Mouse (Mus musculus) heart, embryonic 11.5 days (tissue): Measurements from ENCODE around the gene Asxl1. TPM values are rescaled to one million over a fixed set of nuclear protein-coding genes. Genes with fewer than 3 reads are reported as not detected.

Experiments used
- ATAC-seq: fragments of 200-750 bp; cut with Nextera tagmentation; replicated peaks from 2 replicates; pipeline ENCODE4 v1.8.0; 2017; ENCODE audit warnings: moderate library complexity; ENCODE audit not compliant: insufficient number of reproducible peaks, low FRiP score, low TSS enrichment
- H3K27ac ChIP-seq: fragments of 300-500 bp; sonication (generic); 2 replicates; pipeline ENCODE4 v1.5.1; 2014; ENCODE audit warnings: mild to moderate bottlenecking, low read depth, low read length
- H3K27me3 ChIP-seq: fragments of 300-500 bp; sonication (generic); 2 replicates; pipeline ENCODE4 v1.6.1; 2014; ENCODE audit warnings: mild to moderate bottlenecking, low read length, mixed read lengths; ENCODE audit not compliant: control insufficient read depth, insufficient read depth
- H3K36me3 ChIP-seq: fragments of 300-500 bp; sonication (generic); 2 replicates; pipeline ENCODE4 v1.6.1; 2014; ENCODE audit warnings: mild to moderate bottlenecking, low read length, moderate library complexity, mixed read lengths; ENCODE audit not compliant: control insufficient read depth, insufficient read depth
- H3K4me1 ChIP-seq: fragments of 300-500 bp; sonication (generic); 2 replicates; pipeline ENCODE4 v1.6.1; 2014; ENCODE audit warnings: low read length; ENCODE audit not compliant: control insufficient read depth, insufficient read depth
- H3K4me2 ChIP-seq: fragments of 300-500 bp; sonication (generic); 2 replicates; pipeline ENCODE4 v1.6.1; 2014; ENCODE audit warnings: mild to moderate bottlenecking, moderate library complexity
- H3K4me3 ChIP-seq: fragments of 300-500 bp; sonication (generic); 2 replicates; pipeline ENCODE4 v1.5.1; 2014; ENCODE audit warnings: low read depth, low read length
- H3K9ac ChIP-seq: fragments of 300-500 bp; sonication (generic); 2 replicates; pipeline ENCODE4 v1.6.1; 2014; ENCODE audit warnings: mild to moderate bottlenecking, low read depth, low read length, moderate library complexity
- H3K9me3 ChIP-seq: fragments of 300-500 bp; sonication (generic); replicated peaks from 2 replicates; pipeline ENCODE4 v1.6.1; 2016; ENCODE audit warnings: low read length; ENCODE audit not compliant: control insufficient read depth
- WGBS: fragments of 180-500 bp; shearing (Covaris S2); extraction: QIAGEN DNeasy Blood & Tissue Kit; methylation state at CpG from one replicate; pipeline ENCODE4 v1.1.7; 2014; ENCODE audit not compliant: insufficient replicate concordance; 5-methylcytosine and 5-hydroxymethylcytosine counted together
- polyA plus RNA-seq: library from polyadenylated mRNA; unstranded; fragments of >200 nt; fragmentation: Nextera tagmentation; extraction: Ambion mirVana; gene quantifications from 2 replicates; pipeline ENCODE4 v1.2.1, GENCODE M21; 2014

The Asxl1 gene
- 11.9 and 13.8 TPM in 2 replicates for polyA plus RNA-seq

- H3K27me3 ChIP-seq: no peaks in the 10 kb centered on the region
- 0% methylated on average over 72 of the region's 79 CpGs for WGBS
- H3K36me3 ChIP-seq: peaks cover 3% of the 10 kb centered on the region; the same call in 1 of the 2 replicates
- H3K9ac ChIP-seq: peak within 1 kb of the TSS; percentile 98
- peaks cover 23% of the 10 kb centered on the region for H3K4me1 ChIP-seq
- peak within 1 kb of the TSS; percentile 99 for H3K27ac ChIP-seq
- peak within 1 kb of the TSS; percentile 86 for H3K4me2 ChIP-seq
- H3K4me3 ChIP-seq: peak within 1 kb of the TSS; percentile 86
- ATAC-seq: peak; percentile 94
- no peaks in the 10 kb centered on the region for H3K9me3 ChIP-seq
Measured at GRCm38 (mm10) chr2:153345454-153346220, at the start of gene Asxl1. Gene Asxl1 (plus strand): TSS chr2:153345829.

- H3K9ac ChIP-seq: no peak overlapping the region
- H3K9me3 ChIP-seq: no peaks in the 10 kb centered on the region
- H3K36me3 ChIP-seq: no peaks in the 10 kb centered on the region
- H3K4me2 ChIP-seq: no peak overlapping the region
- no peak overlapping the region for H3K27ac ChIP-seq
- WGBS: 92% methylated on average over 4 of the region's 4 CpGs
- ATAC-seq: no peak
- no peaks in the 10 kb centered on the region for H3K27me3 ChIP-seq
- no peak overlapping the region for H3K4me3 ChIP-seq
- H3K4me1 ChIP-seq: no peaks in the 10 kb centered on the region
Measured at GRCm38 (mm10) chr2:153297771-153298170, 47.9 kb upstream of the Asxl1 start.

DNA sequence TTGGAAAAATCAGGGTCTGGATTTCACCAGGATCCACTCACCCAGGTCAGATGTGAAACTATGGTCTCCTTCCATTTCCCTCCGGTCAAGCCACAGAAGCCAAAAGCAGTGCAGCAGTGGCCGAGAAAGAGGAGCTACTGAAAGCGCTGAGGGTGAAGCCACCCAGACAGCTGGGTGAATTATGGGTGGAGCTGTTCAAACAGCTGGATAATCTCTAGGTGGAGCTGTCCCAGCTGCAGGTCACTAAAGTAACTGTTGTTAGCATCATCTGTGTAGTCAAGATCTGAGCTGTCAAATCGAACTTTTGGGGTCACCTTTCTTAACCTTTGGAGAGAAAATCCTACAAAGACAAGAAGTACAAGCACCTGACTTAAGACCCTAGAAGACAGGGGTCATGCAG lies 47.2 kb upstream of the Asxl1 start:
- no peak overlapping the region for H3K9ac ChIP-seq
- no peaks in the 10 kb centered on the region for H3K27me3 ChIP-seq
- no peak overlapping the region for H3K27ac ChIP-seq
- ATAC-seq: no peak
- no peak overlapping the region for H3K4me3 ChIP-seq
- no peak overlapping the region for H3K4me2 ChIP-seq
- H3K4me1 ChIP-seq: no peaks in the 10 kb centered on the region
- WGBS: 66% methylated on average over 4 of the region's 4 CpGs
- H3K9me3 ChIP-seq: no peaks in the 10 kb centered on the region
- H3K36me3 ChIP-seq: no peaks in the 10 kb centered on the region

DNA sequence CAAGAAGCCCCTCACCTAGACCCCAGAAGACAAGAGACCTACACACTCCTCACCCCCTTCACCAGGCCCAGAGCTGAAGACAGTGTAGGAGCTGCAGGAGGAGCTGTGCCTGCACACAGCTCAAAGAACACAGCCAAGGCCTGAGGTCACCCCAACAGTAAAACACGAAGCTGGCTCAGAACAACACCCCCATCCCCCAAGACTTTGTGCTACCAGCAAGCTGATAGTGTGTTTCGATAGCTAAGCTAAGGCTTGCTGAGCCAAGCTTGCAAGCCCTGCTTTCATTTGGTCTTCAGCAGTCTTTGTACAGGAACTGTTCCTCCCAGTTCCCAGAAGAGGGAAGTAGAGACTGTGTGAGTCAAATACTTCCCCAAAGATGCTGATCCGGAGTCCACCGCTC lies 46.8 kb upstream of the Asxl1 start:
- H3K9me3 ChIP-seq: no peaks in the 10 kb centered on the region
- no peaks in the 10 kb centered on the region for H3K27me3 ChIP-seq
- no peak overlapping the region for H3K27ac ChIP-seq
- 64% methylated on average over 4 of the region's 4 CpGs for WGBS
- no peak overlapping the region for H3K9ac ChIP-seq
- no peak for ATAC-seq
- no peaks in the 10 kb centered on the region for H3K36me3 ChIP-seq
- no peaks in the 10 kb centered on the region for H3K4me1 ChIP-seq
- H3K4me2 ChIP-seq: no peak overlapping the region
- no peak overlapping the region for H3K4me3 ChIP-seq

- WGBS: 91% methylated on average over 5 of the region's 5 CpGs
- Histone ChIP-seq H3K9ac (no peak overlapping the region), H3K9me3 (no peaks in the 10 kb centered on the region), H3K36me3 (no peaks in the 10 kb centered on the region), H3K4me2 (no peak overlapping the region), H3K27ac (no peak overlapping the region), H3K4me3 (no peak overlapping the region), H3K4me1 (peaks cover 3% of the 10 kb centered on the region; the same call in 1 of the 2 replicates), H3K27me3 (no peaks in the 10 kb centered on the region)
- no peak for ATAC-seq
Measured at GRCm38 (mm10) chr2:153301123-153301522, 44.5 kb upstream of the Asxl1 start.

- no peak for ATAC-seq
- Histone ChIP-seq H3K27me3 (no peaks in the 10 kb centered on the region), H3K4me2 (peak overlapping the region; percentile 34; the same call in 1 of the 2 replicates), H3K4me1 (peaks cover 3% of the 10 kb centered on the region; the same call in 1 of the 2 replicates), H3K27ac (peak overlapping the region; percentile 79), H3K36me3 (no peaks in the 10 kb centered on the region), H3K9me3 (no peaks in the 10 kb centered on the region), H3K9ac (peak overlapping the region; percentile 56), H3K4me3 (no peak overlapping the region)
- WGBS: 50% methylated on average over 6 of the region's 6 CpGs
Measured at GRCm38 (mm10) chr2:153305240-153305639, 40.4 kb upstream of the Asxl1 start.

DNA sequence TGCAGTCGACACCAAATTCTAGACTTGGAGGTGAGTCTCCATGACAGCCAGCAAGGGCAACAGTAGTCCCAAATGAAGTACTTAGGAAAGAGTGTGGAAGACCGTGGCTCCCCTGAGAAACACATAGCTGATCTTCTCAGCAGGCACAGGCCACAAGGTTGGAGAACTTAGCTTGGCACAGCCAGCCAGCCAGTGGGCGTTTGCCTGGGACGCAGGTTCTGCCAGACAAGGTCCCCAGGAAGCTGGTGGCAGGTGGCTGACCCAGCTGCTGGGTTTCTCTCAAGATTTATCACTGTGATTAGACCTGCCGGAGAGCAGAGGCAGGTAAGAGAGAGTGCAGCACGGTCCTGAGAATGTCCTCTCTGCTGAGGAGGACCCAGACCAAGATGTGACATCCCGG lies 37.0 kb upstream of the Asxl1 start:
- Histone ChIP-seq H3K27me3 (no peaks in the 10 kb centered on the region), H3K9ac (no peak overlapping the region), H3K36me3 (no peaks in the 10 kb centered on the region), H3K4me3 (no peak overlapping the region), H3K4me2 (no peak overlapping the region), H3K9me3 (no peaks in the 10 kb centered on the region), H3K4me1 (peaks cover 3% of the 10 kb centered on the region; the same call in 1 of the 2 replicates), H3K27ac (no peak overlapping the region)
- ATAC-seq: no peak
- 79% methylated on average over 7 of the region's 7 CpGs for WGBS

GRCm38 (mm10) chr2:153309106-153309505 lies 36.5 kb upstream of the Asxl1 start:
- H3K4me3 ChIP-seq: no peak overlapping the region
- no peaks in the 10 kb centered on the region for H3K9me3 ChIP-seq
- H3K4me2 ChIP-seq: no peak overlapping the region
- WGBS: 76% methylated on average over 8 of the region's 8 CpGs
- peaks cover 3% of the 10 kb centered on the region; the same call in 1 of the 2 replicates for H3K4me1 ChIP-seq
- no peaks in the 10 kb centered on the region for H3K36me3 ChIP-seq
- H3K27ac ChIP-seq: no peak overlapping the region
- no peaks in the 10 kb centered on the region for H3K27me3 ChIP-seq
- no peak for ATAC-seq
- H3K9ac ChIP-seq: no peak overlapping the region

DNA sequence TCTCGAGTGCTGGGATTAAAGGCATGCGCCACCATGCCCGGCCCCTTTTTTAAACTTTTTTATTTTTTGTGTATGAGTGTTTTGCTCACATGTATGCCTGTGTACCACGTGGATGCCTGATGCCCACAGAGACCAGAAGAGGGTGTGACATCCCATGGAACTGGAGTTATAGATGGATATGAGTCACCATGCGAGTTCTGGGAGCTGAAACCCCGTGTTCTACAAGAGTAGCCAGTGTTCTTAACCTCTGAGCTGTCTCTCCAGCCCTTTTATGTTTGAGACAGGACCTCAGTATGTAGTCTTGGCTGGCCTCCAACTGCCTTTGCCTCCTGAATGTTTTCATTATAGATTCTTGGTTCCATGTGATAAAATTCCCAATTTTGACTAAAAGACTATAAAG lies 35.4 kb upstream of the Asxl1 start:
- Histone ChIP-seq H3K27ac (no peak overlapping the region), H3K9ac (no peak overlapping the region), H3K4me1 (0 out of 2 replicates have a peak, but pooled peaks cover under 1% of the 10 kb centered on the region), H3K9me3 (no peaks in the 10 kb centered on the region), H3K27me3 (no peaks in the 10 kb centered on the region), H3K4me2 (no peak overlapping the region), H3K4me3 (no peak overlapping the region), H3K36me3 (no peaks in the 10 kb centered on the region)
- 73% methylated on average over 6 of the region's 6 CpGs for WGBS
- no peak for ATAC-seq
